Mouse (Mus musculus) lung, embryonic 15.5 days (tissue): ENCODE data around the gene Lyl1. TPM values are rescaled to one million over a fixed set of nuclear protein-coding genes. Genes with fewer than 3 reads are reported as not detected.
"Not testable (repeated sequence)": the region's sequence is repeated elsewhere in the genome, so short reads cannot be mapped to it uniquely, and the experiment has no call there.

ENCODE experiments used
- ATAC-seq: fragments of 200-750 bp; cut with Nextera tagmentation; 2 replicates; pipeline ENCODE4 v1.8.0; 2017; ENCODE audit warnings: moderate number of reproducible peaks, borderline replicate concordance; ENCODE audit not compliant: low FRiP score, low TSS enrichment; ENCODE audit errors: extremely low read depth
- H3K27ac ChIP-seq: fragments of 300-500 bp; sonication (generic); 2 replicates; pipeline ENCODE4 v1.5.1; 2015; ENCODE audit warnings: moderate library complexity, mild to moderate bottlenecking, inconsistent platforms
- H3K27me3 ChIP-seq: fragments of 300-500 bp; sonication (generic); 2 replicates; pipeline ENCODE4 v1.6.1; 2015; ENCODE audit warnings: inconsistent platforms
- H3K36me3 ChIP-seq: fragments of 300-500 bp; sonication (generic); 2 replicates; pipeline ENCODE4 v1.6.1; 2015; ENCODE audit warnings: inconsistent platforms
- H3K4me1 ChIP-seq: fragments of 300-500 bp; sonication (generic); 2 replicates; pipeline ENCODE4 v1.6.1; 2015; ENCODE audit warnings: inconsistent platforms
- H3K4me2 ChIP-seq: fragments of 300-500 bp; sonication (generic); 2 replicates; pipeline ENCODE4 v1.6.1; 2015; ENCODE audit warnings: inconsistent platforms, mild to moderate bottlenecking, moderate library complexity
- H3K4me3 ChIP-seq: fragments of 300-500 bp; sonication (generic); 2 replicates; pipeline ENCODE4 v1.5.1; 2015; ENCODE audit warnings: mild to moderate bottlenecking, inconsistent platforms
- H3K9ac ChIP-seq: fragments of 300-500 bp; sonication (generic); 2 replicates; pipeline ENCODE4 v1.6.1; 2015; ENCODE audit warnings: inconsistent platforms
- H3K9me3 ChIP-seq: fragments of 300-500 bp; sonication (generic); 2 replicates; pipeline ENCODE4 v1.6.1; 2016; ENCODE audit warnings: inconsistent platforms
- WGBS: fragments of 180-500 bp; shearing (Covaris S2); methylation state at CpG from one replicate; pipeline ENCODE4 v1.1.7; 2015; 5-methylcytosine and 5-hydroxymethylcytosine counted together
- polyA plus RNA-seq: library from polyadenylated mRNA; unstranded; fragments of >200 nt; fragmentation: Nextera tagmentation; extraction: Ambion mirVana; gene quantifications from 2 replicates; pipeline ENCODE4 v1.2.1, GENCODE M21; 2015

Lyl1 gene
- polyA plus RNA-seq, 1 experiment from 2014 or later: 12.1 TPM

GRCm38 (mm10) chr8:84660819-84661457, 40.3 kb upstream of the Lyl1 start:
- Histone ChIP-seq H3K9me3 (no peaks in the 10 kb centered on the region), H3K27me3 (no peaks in the 10 kb centered on the region), H3K4me2 (peak overlapping the region; percentile 76), H3K9ac (peak overlapping the region; percentile 66), H3K27ac (peak overlapping the region; percentile 97), H3K4me3 (peak overlapping the region; percentile 73), H3K36me3 (no peaks in the 10 kb centered on the region), H3K4me1 (peaks cover 61% of the 10 kb centered on the region)
- WGBS: 1% methylated on average over 20 of the region's 20 CpGs
- ATAC-seq: no peak

GRCm38 (mm10) chr8:84661458-84661871, 39.8 kb upstream of the Lyl1 start:
- Histone ChIP-seq H3K9ac (peak overlapping the region; percentile 66), H3K9me3 (no peaks in the 10 kb centered on the region), H3K4me3 (peak overlapping the region; percentile 73), H3K36me3 (no peaks in the 10 kb centered on the region), H3K4me2 (peak overlapping the region; percentile 76), H3K27me3 (no peaks in the 10 kb centered on the region), H3K4me1 (peaks cover 60% of the 10 kb centered on the region), H3K27ac (peak overlapping the region; percentile 97)
- 0% methylated on average over 24 of the region's 24 CpGs for WGBS
- ATAC-seq: peak; percentile 44

- H3K9me3 ChIP-seq: no peaks in the 10 kb centered on the region
- H3K27ac ChIP-seq: peak overlapping the region; percentile 97
- no peak for ATAC-seq
- H3K4me3 ChIP-seq: peak overlapping the region; percentile 73
- H3K9ac ChIP-seq: peak overlapping the region; percentile 66
- no peaks in the 10 kb centered on the region for H3K36me3 ChIP-seq
- H3K4me2 ChIP-seq: peak overlapping the region; percentile 76
- peaks cover 54% of the 10 kb centered on the region for H3K4me1 ChIP-seq
- no peaks in the 10 kb centered on the region for H3K27me3 ChIP-seq
- 1% methylated on average over 61 of the region's 61 CpGs for WGBS
Observed at GRCm38 (mm10) chr8:84661961-84662571, 39.2 kb upstream of the Lyl1 start.

GRCm38 (mm10) chr8:84662581-84663065, 38.6 kb upstream of the Lyl1 start, which contains the start of gene Ier2:
TSS of gene Ier2 (minus strand) at chr8:84662852.
- H3K4me2 ChIP-seq: peak within 1 kb of the TSS; percentile 76
- under 1% methylated on average over 27 of the region's 27 CpGs for WGBS
- H3K9me3 ChIP-seq: no peaks in the 10 kb centered on the region
- H3K36me3 ChIP-seq: peaks cover 2% of the 10 kb centered on the region; the same call in 1 of the 2 replicates
- H3K27me3 ChIP-seq: no peaks in the 10 kb centered on the region
- peak; percentile 78 for ATAC-seq
- H3K27ac ChIP-seq: peak within 1 kb of the TSS; percentile 97
- peak within 1 kb of the TSS; percentile 73 for H3K4me3 ChIP-seq
- peaks cover 49% of the 10 kb centered on the region for H3K4me1 ChIP-seq
- peak within 1 kb of the TSS; percentile 66 for H3K9ac ChIP-seq

GRCm38 (mm10) chr8:84663483-84664327, 37.6 kb upstream of the Lyl1 start:
- 2% methylated on average over 43 of the region's 43 CpGs for WGBS
- Histone ChIP-seq H3K36me3 (peaks cover 9% of the 10 kb centered on the region), H3K27ac (peak overlapping the region; percentile 97), H3K4me2 (peak overlapping the region; percentile 76), H3K27me3 (no peaks in the 10 kb centered on the region), H3K9me3 (no peaks in the 10 kb centered on the region), H3K4me3 (peak overlapping the region; percentile 73), H3K4me1 (peaks cover 39% of the 10 kb centered on the region), H3K9ac (peak overlapping the region; percentile 71)
- ATAC-seq: peak; percentile 83

- peak; percentile 32; the same call in 1 of the 2 replicates for ATAC-seq
- peak overlapping the region; percentile 73 for H3K4me3 ChIP-seq
- peak overlapping the region; percentile 97 for H3K27ac ChIP-seq
- under 1% methylated on average over 29 of the region's 29 CpGs for WGBS
- H3K36me3 ChIP-seq: peaks cover 10% of the 10 kb centered on the region
- peak overlapping the region; percentile 76 for H3K4me2 ChIP-seq
- H3K4me1 ChIP-seq: peaks cover 31% of the 10 kb centered on the region
- no peaks in the 10 kb centered on the region for H3K9me3 ChIP-seq
- no peaks in the 10 kb centered on the region for H3K27me3 ChIP-seq
- H3K9ac ChIP-seq: peak overlapping the region; percentile 71
Observed at GRCm38 (mm10) chr8:84664566-84665384, 36.5 kb upstream of the Lyl1 start.

- Histone ChIP-seq H3K9me3 (no peaks in the 10 kb centered on the region), H3K4me1 (peaks cover 24% of the 10 kb centered on the region), H3K27me3 (no peaks in the 10 kb centered on the region), H3K27ac (peak overlapping the region; percentile 97), H3K4me3 (peak overlapping the region; percentile 73), H3K4me2 (peak overlapping the region; percentile 76), H3K9ac (peak overlapping the region; percentile 71), H3K36me3 (peaks cover 15% of the 10 kb centered on the region)
- peak; percentile 2; the same call in 1 of the 2 replicates for ATAC-seq
- 2% methylated on average over 14 of the region's 14 CpGs for WGBS
Observed at GRCm38 (mm10) chr8:84665385-84665893, 35.8 kb upstream of the Lyl1 start.

GRCm38 (mm10) chr8:84668081-84668480, 33.2 kb upstream of the Lyl1 start:
- Histone ChIP-seq H3K27ac (no peak overlapping the region), H3K36me3 (peaks cover 32% of the 10 kb centered on the region), H3K27me3 (no peaks in the 10 kb centered on the region), H3K9ac (no peak overlapping the region), H3K4me3 (no peak overlapping the region), H3K9me3 (no peaks in the 10 kb centered on the region), H3K4me1 (peaks cover 17% of the 10 kb centered on the region), H3K4me2 (no peak overlapping the region)
- ATAC-seq: no peak
- WGBS: 50% methylated on average over 1 of the region's 1 CpGs

- Histone ChIP-seq H3K9me3 (no peaks in the 10 kb centered on the region), H3K4me1 (peaks cover 12% of the 10 kb centered on the region), H3K27ac (no peak overlapping the region), H3K4me3 (no peak overlapping the region), H3K27me3 (no peaks in the 10 kb centered on the region), H3K36me3 (peaks cover 37% of the 10 kb centered on the region), H3K4me2 (no peak overlapping the region), H3K9ac (no peak overlapping the region)
- 77% methylated on average over 6 of the region's 6 CpGs for WGBS
- ATAC-seq: no peak
Observed at GRCm38 (mm10) chr8:84668731-84669485, 32.3 kb upstream of the Lyl1 start.

GRCm38 (mm10) chr8:84670295-84671006, 30.8 kb upstream of the Lyl1 start:
- not testable (repeated sequence) for H3K4me3 ChIP-seq, H3K27me3 ChIP-seq, H3K27ac ChIP-seq, H3K4me1 ChIP-seq, H3K9ac ChIP-seq, H3K4me2 ChIP-seq, H3K9me3 ChIP-seq
- 0 out of 2 replicates have a peak, but pooled peaks have one; percentile 17 for ATAC-seq
- 65% methylated on average over 5 of the region's 5 CpGs for WGBS
- peaks cover 51% of the 10 kb centered on the region for H3K36me3 ChIP-seq
